Mouse (Mus musculus) heart, adult 8-10 months (tissue): ENCODE measurements at regions not wholly inside any gene's neighbourhood (a gene's known extent, or its start where the extent isn't known, plus 50 kb on each side); places are given as distances from the start of the nearest gene placed in this dataset.
"Not testable (repeated sequence)": the region's sequence is repeated elsewhere in the genome, so short reads cannot be mapped to it uniquely, and the experiment has no call there.

Source experiments
- DNase-seq: peaks from one replicate; pipeline ENCODE4 v3.0.0; 2022; ENCODE audit warnings: low spot score

DNA sequence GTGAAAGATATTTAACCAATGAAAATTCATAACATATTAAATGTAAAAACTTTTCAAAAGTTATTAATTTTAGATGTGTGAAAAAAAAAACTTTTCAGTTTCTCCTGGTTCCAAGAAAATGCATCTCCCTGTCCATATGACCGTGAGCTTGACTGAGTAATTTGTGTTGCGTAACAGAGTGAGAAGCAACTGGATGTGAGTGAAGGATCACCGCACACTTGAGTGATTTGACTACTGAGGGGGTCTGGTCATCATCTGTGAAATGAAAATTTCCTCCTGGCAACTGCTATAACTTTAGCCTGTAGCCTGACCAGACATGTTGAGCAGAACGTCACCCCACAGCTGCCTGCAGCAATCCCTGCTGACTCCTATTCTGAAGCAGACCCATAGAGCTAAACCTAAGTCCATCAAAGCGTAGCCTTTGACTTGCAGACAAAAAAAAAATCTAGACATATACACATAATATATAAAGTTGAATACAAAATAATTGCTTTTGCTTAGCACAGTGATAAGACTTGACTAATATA is 461.2 kb downstream of the Brinp3 start:
- no peak for DNase-seq

DNA sequence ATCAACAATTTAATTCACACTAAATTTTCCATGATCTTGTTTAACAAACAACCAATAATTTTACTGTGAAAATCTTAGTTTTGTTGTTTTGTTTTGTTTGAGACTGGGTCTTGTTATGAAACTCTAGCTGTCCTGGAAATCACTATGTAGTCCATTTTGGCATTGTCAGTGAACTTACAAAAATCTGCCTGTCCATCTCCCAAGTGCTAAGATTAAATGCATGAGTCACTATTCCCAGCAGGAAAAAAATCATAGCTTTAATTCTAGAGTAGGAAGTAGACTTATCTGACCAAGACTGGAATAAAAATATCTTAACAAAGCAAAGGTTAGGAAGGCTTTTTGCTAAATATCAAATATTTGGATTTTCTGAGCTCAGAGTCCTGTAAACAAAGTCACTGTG is 461.8 kb downstream of the Brinp3 start:
- DNase-seq, result no peak

DNA sequence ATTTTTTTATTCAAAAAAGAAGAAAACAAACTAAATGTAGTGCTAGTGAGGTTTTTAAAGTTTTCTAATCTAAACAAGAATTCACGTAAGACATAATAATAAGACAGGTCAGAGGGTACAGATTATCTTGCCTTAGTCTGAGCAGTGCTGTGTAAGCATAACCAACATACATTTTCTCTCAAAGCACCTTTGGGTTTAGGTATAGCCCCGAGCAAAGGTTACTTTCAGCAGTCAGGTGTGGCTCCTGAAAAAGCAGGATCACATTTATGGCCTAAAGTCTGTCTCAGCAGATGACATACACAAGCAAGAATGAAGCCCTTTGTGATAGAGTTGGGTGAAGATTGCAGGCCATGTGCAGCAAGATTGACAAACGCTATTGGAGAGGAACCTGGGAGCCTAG is 465.9 kb downstream of the Brinp3 start:
- DNase-seq, result no peak

DNA sequence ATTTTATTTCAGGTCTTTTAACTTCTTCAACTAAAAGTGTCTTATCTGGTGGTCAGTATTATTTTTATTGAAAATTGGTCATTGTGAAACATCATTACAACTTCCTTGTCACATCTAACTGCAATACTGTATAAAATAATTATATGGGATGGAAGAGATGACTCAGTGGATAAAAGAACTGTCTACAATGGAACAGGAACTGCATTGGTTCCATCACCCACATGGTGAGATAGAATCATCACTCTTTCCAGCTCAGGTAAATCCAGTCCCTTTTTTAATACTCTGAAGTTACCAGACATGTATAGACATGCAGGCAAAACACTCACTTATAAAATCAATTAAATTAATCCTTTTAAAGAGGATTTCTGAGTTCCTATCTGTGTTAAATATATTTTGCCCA is 473.0 kb downstream of the Brinp3 start:
- DNase-seq, result no peak

DNA sequence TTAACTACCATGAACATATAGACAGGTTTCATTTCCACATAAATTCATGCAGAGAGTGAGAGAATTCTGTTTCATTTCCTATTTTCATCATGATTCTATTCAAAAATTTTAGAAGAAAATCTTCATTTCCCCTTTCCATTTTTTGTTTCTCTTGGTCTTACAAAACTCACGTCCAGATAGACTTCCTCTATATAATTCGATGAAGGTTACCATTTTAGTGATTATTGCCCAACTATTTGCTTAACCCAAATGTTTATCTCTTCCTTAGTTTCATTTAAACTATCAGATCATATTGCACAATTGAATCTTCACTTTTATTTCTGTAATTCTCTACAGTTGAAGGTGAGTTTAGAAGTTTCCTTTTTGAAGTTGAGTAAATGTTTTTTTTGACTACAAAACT is 473.4 kb downstream of the Brinp3 start:
- no peak for DNase-seq

DNA sequence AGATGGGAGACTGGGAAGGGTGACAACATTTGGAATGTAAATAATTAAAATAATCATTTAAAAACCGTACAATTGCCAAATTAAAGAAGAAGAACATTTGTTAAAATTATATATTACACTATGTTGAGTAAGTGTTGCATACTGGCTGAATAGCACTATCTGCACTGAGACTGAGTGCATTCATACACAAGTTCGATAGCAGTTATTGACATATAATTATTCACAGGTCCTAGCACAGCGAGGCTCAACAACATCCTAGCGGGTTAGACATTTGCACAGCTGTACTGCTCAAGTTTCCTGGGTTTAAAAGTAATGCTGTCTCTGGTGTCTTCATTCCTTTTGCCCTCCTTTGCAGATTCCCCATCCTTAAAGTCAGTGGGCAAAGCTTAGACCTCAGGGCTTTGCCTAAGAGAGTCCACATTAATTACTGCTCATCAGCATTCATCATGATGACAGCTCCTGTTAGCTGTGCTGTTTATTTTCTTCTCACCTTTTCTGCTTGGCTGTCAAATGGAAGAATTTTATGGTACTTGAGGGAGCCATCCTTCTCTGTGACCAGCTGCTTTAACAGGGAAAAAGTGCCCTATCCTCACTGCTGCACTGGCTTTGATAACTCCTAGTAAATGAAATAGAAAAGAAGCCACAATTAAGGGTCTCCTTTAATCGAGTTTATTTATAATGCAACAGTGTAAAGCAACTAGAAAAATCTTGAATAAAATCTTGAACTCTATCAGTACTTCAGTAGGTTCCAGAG is 489.1 kb downstream of the Brinp3 start:
- no peak for DNase-seq

DNA sequence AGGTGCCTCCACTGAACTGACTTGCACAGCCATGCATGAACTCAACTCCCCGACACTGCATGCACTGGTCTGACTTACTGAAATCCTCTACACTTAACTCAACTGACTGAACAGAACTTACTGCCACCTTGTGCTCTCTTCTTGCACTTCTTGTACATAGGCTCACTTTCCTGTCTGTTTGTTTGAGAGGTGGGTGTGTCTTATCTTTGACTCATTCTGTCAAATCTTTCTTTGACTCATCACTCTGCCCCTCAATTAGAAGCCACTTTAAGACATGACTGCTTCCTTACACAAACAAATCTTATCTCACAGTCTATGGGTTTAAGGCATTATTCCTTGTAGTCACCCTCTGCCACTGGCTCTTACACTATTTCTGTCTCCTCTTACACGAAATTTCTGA is 505.5 kb downstream of the Brinp3 start:
- DNase-seq, result no peak

DNA sequence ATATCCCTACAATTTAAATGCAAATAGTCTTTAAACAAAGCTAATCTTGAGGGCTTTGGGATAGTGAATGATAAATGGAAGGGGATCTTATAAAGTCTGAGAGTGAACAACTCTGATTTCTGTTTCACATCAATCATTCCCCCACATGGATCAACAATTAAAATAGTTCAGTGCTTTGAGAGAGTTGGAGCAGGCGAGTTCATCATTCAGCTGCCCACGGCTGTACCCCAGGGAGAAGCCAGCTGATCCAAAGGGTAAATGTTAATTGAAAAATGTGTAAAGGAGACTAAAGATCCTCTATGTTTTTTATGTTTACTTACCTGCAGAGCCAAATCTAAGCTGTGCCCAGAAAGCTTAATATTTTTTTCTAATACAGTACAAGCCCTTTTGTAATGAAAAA is 553.2 kb downstream of the Brinp3 start:
- DNase-seq, result no peak

DNA sequence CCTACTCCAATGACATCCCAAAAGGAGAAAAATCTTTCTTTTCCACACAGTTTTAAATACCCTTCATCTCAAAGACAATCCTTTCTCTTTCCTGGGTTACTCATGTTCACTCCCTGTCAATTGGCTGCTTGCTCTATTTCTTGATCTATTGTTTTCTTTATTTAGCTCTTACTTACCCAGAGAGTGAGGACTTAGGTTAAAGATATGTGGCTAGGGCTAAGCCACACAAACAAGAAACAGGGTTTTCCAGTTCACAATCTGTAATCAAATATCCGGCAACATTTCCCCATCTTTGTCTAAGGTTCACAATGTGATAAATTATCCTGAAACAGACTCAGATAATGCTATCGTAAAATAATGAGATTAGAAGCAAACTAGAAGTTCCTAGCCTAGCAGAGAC is 563.9 kb downstream of the Brinp3 start:
- DNase-seq, result no peak

DNA sequence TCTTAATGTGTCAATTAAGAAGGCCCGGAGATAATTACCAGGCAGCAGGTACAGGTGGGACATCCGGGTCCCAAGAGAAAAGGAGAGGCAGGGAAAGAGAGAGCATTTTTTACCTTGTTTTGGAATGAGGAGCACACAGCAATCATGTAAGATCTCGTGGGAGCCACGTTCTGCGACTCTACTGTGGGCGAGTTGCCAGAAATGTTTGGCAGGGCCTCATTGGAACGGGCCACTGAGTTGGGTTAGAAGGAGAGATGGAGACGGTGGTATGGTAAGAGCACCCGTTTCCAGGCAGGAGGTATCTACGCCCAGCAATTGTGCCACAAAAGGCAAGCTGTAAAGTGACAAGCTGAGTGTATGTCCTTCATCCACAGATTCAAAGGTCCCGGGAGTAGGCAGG is 579.6 kb downstream of the Brinp3 start:
- DNase-seq, result no peak

DNA sequence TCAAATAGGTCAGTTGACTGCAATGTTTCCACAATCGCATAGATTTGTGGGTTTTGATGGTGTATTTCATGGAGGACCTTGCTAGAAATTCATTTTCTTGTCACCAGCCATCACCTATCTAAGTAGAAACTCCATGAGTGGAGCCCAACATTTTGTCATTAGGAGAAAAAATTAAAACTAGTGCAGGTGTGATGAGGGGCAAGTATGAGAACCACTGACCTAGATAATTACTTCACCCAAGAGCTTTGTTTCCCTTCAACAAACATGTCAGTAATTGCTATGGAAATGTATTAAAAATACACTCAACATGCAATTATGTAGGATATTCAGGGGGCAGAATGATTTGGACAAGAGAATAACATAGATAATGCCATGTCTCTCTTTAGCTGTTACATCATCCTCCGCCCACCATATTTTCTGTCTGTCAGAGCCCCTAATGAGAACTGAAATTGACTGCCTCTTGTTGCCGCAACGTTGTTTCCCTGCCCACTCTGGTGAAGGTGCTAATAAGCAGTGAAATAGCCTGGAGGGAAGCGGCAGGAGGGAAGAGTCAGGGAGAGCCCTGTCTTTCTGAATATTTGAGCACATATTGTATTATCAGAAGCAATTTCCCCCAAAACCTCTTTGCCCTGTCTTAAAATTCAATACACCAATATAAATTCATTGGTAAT is 589.7 kb downstream of the Brinp3 start:
- DNase-seq, result no peak

DNA sequence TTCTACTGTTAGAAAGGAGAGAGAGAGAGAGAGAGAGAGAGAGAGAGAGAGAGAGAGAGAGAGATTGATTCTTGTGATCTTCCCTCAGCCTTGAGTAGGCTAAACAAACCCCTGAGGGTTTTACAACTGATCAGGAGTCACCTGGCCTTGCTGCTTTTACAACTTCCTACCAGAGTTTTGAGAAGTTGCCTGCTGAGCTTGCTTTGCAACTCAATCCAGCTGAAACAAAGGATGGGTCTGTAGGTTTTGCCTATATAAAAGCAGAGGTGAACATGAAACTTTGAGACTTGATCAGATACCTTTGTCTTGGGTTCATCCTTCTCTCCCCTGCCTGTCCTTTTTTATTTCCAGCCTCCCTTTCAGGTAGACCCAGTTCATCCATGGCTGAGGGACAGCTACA is 631.0 kb downstream of the Brinp3 start:
- DNase-seq, result no peak

DNA sequence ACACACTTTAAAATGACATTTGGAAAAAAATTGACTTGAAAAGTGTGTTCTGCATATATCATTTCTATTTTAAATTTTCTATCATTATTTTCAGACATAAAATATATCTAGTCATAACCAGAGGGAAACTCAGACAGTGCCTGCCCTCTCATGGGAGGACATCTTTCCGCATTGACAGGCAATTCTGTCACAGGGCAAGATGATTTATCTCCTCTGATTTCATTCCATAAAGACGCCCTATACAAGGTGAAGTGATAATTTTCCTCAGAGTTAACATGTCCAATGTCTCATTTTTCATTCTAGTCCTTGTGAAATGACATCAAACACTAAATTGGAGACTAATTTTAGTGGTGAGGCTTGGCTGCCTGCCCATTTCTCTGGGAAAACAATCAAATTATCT is 643.6 kb downstream of the Brinp3 start:
- DNase-seq, result no peak

DNA sequence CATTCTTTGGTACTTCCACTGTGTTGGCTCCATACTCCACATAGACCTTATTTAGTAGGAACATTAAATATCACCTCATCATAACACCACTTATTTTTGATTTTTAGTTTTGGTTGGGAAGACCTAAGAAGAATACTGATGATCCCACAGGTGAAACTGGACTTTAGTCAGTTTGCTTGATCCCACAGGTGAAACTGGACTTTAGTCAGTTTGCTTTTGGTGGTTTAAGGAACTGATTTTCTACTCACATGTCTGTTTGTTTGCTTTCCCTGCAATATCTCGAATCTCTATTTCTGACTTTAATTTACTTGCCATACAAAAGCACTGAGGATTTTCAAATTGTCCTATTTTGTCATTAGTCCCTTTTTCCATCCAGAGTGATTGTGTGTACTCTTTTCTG is 680.8 kb downstream of the Brinp3 start:
- DNase-seq, result no peak

DNA sequence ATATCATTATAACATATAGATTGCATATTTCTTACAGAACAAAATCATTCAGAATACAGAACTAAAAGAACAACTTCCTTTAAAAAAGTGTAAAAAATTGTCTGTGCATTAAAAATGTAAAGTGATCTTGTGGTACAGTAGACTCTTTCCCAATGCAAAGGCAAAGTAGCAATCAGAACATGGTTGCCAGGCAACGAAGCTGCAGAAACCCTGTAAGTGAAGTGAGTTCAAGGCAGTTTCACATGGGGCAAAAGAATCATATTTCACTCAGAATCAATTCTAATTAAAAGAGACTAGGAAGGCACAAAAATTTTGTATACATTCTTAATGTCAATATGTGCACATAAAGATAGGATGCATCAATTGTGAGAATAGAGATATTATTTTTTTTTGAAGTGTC is 692.2 kb downstream of the Brinp3 start:
- no peak for DNase-seq

DNA sequence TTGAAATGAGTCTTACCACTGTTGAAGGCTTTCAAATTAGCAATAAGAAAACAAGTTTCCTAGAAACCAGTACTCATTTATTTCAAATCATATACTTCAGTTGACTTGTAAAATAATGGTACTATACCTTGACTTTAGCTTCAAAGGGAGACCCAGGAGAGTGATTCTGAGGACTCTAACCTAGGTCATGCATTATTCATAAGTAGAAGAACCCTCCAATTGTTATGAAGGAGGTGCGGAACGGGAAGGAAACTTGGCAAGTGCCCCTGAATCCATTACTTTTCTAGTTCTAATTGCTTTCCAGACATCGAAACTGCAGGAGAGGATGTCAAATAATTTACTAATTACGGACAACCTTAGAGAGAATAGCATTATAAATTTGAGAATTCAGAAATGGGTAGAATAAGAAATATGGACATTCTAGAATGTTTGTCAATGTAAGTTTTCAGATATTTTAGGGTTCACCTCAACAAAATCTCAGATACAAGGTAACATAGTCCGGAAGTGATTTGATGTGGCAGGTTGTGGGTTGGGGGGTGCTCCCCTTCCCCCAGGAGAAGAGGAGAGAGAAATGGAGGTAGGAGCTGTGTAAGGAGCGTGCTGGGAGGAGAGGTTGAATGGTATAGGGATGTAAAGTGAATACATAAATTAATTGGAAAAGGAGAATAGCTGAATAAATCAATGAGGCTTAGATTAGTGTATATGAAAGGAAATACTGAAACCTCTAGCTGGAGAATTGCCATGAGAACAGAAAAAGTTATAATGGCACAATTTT is 692.9 kb downstream of the Brinp3 start:
- DNase-seq, result no peak

DNA sequence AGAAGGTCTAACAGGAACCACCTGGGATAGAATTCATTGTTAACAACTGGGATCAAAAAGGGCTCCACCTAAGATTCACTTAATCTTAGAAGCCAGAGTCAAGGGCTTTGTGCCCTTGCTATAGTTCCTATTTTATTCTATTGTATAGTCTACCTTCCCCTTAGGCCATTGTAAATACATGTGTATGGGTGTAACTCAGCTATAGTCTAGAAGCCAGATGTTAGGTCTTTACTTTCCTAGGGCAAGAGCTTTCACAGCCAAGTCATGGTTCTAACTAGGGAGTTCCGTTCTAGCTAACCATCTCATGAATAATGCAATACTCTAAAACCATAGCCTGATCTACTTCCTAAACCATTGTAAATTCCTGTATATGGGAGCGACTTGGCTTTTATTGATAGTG is 705.4 kb downstream of the Brinp3 start:
- not testable (repeated sequence) for DNase-seq

DNA sequence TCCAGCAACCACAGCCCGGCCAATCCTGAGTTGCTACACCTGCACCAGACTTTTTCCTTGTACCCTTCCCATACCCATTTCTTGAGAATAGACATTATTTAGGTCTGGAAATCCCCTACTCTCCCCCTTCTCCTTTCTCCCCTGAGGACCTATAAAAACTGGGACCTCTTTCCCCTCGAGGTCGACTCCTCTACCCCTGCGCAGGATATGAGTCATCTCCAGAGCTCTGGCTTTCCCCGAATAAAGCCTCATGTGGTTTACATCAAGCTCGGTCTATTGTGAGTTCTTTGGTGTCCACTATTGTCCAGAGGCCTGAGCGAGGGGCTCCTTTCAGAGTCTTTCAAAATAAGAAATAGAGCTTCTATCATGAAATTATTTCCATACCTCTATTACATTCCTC is 720.3 kb downstream of the Brinp3 start:
- not testable (repeated sequence) for DNase-seq

DNA sequence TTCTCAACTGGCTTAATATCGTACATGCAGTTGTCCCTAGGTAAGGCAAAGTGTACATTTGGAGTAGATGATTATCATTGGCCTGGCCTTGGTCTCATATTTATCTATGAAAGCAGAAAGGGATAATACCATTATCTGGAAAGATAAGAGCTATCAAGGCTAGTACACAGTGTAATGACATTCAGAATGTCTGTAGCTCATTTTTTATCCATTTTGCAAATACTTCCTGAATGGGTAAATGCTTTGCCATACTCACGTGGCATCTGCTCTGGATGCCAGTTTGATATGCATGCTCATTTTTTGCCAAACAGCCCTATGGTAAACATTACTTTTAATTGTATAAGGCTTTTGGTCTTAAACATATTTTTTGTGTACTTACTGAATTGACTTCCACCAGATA is 723.4 kb downstream of the Brinp3 start:
- DNase-seq, result no peak

DNA sequence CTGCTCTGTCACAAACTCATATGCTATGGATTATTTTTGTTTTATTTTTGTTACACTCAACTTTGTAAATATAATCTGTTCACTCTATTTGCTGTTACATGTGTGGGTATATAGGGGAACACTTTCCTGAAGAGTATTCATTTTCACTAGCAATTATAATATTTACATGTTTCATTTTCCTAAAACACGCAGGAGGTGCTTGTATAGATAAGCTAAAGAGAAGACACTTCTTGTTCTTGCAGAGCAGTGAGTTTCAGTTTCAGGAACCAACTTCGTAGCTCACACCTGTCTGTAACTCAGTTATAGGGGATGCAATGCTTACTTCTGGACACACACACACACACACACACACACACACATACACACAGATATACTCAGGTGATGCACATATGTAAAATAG is 724.9 kb downstream of the Brinp3 start:
- no peak for DNase-seq

DNA sequence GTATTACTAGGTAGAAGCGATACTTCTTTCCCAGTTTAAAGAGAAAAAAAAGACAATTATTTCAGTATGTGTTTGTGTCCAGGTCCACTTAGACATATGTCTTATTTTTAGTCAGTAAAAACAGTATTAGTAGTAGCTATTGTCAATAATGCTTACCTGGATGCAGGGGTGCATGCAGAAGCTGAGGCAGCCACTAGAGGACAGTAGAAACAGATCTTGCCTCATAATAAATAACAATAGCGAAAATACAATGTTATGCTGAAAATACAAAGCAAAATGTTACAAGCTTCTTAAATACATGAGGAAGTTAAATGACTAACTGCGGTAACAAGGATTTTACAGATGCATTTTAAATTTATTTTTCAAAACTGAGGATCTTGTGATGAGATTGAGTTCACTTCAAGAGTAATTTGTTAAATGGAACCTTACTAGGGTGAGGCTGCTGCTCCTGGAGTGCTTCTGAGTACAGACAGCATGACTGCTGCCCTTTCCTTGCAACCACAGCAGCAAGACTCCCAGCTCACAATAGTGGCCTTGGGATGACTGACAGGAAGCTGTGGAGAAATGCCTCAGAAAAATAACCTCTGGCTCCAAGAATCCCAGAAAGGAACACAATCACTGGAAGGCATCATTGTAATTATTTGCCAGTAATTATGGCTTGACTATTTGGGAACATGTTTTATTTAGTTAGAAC is 728.8 kb downstream of the Brinp3 start:
- no peak for DNase-seq

DNA sequence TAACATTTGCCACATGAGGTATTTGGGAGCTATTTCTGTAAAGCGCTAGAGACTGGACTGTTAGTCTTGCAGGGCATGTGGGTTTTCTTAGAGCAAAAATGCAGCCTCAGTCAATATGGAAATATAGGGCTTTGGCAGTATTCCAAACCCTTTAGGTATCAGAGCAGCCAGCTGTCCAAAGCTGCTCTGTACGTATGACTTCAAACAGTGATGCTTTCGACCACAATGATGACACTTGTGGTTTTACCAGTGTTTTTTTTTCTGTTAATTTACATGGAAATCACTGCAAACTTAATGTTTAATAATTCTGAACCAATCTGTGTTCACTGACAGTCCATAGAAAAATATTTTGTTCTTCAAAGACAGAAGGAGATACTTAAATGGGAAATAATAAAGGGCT is 743.0 kb downstream of the Brinp3 start:
- no peak for DNase-seq
